Comparison of ENCODE assay signal across 9 mouse cellular contexts in genomic region chr4:150098880-150099279, GRCm38 (mm10). TPM values are rescaled to one million over a fixed set of nuclear protein-coding genes. Genes with fewer than 3 reads are reported as not detected.
DNase-seq lines count a peak whose midpoint lies in the region; ATAC-seq and TF ChIP-seq lines count a peak whose summit lies in the region.
"Had no signal": no experiment of that assay in that cellular context is flagged by ENCODE, and none has a peak within 500 bp of the region (broad histone marks: within the 10 kb centered on the region; RNA-seq: fewer than 3 reads in every experiment).

No protein-coding gene starts in this region.

- no peaks in the 10 kb centered on the region for H3K36me3 ChIP-seq in G1E (replicated peaks)
- H3K36me3 ChIP-seq in limb, embryonic 14.5 days (ENCODE audit: control insufficient read depth, insufficient read depth, low read length), result 0 out of 2 replicates have a peak, but pooled peaks cover 4% of the 10 kb centered on the region

- peak; percentile 84 for DNase-seq in A20 (ENCODE audit: low read depth, low spot score)
- peak; percentile 24 for DNase-seq in G1E (ENCODE audit: low spot score)
- DNase-seq in cerebellum, adult 8-10 months, result peak; percentile 85
- DNase-seq in frontal cortex, postnatal 25 days (ENCODE audit: low spot score in 2 of 2), result peak; percentile 35 to 47
- peak; percentile 77 for DNase-seq in limb, embryonic 14.5 days (ENCODE audit: low spot score)
- DNase-seq in natural killer cell, adult 2 months (ENCODE audit: low spot score in 2 of 2), result peak; percentile 62 to 65
- peak; percentile 60 for DNase-seq in thymus, postnatal 25 days

- no peak overlapping the region for H3K4me3 ChIP-seq in G1E (ENCODE audit: low read depth, low read length)
- H3K4me3 ChIP-seq in limb, embryonic 14.5 days (replicated peaks; ENCODE audit: low read length), result no peak overlapping the region
- H3K4me3 ChIP-seq: heart, embryonic 13.5 days had no signal

- 16% methylated on average over 10 of the region's 10 CpGs for WGBS in limb, embryonic 14.5 days

- no peak overlapping the region for H3K4me2 ChIP-seq in limb, embryonic 14.5 days (replicated peaks; ENCODE audit: low read depth, low read length, severe bottlenecking)
- H3K4me2 ChIP-seq: heart, embryonic 13.5 days had no signal

- H3K9ac ChIP-seq in limb, embryonic 14.5 days (ENCODE audit: low read depth, low read length, severe bottlenecking), result no peak overlapping the region
- H3K9ac ChIP-seq: heart, embryonic 13.5 days had no signal

- no peaks in the 10 kb centered on the region for H3K4me1 ChIP-seq in G1E (ENCODE audit: insufficient read depth, low read depth, low read length)
- H3K4me1 ChIP-seq in limb, embryonic 14.5 days (ENCODE audit: control insufficient read depth, insufficient read depth, low read length), result peaks cover 10% of the 10 kb centered on the region

- H3K9me3 ChIP-seq in G1E (replicated peaks), result no peaks in the 10 kb centered on the region
- no peaks in the 10 kb centered on the region for H3K9me3 ChIP-seq in limb, embryonic 14.5 days (ENCODE audit: control insufficient read depth, low read length)
- H3K9me3 ChIP-seq: heart, embryonic 13.5 days had no signal

- peak; percentile 76 for TF ChIP-seq CTCF in G1E (IDR thresholded peaks at IDR 0.05; ENCODE audit: low read depth, low read length)

- H3K27ac ChIP-seq in limb, embryonic 14.5 days (replicated peaks; ENCODE audit: low read depth, low read length), result no peak overlapping the region
- H3K27ac ChIP-seq: heart, embryonic 13.5 days had no signal

- H3K27me3 ChIP-seq in G1E (ENCODE audit: insufficient read depth, low read length), result peaks cover 40% of the 10 kb centered on the region
- H3K27me3 ChIP-seq in limb, embryonic 14.5 days (ENCODE audit: control insufficient read depth, insufficient read depth, low read length), result no peaks in the 10 kb centered on the region

- no peak for TF ChIP-seq POLR2A in limb, embryonic 14.5 days (IDR thresholded peaks at IDR 0.05; ENCODE audit: borderline replicate concordance, extremely low read depth, insufficient read depth, insufficient read length)

- ATAC-seq in G1E (ENCODE audit: extremely low read depth, insufficient number of reproducible peaks, low FRiP score, poor library complexity, severe bottlenecking), result 0 out of 2 replicates have a peak, but pooled peaks have one; percentile 22
- peak; percentile 32 for ATAC-seq in inflammation-experienced regulatory T-cells, adult 6 months
- 0 out of 2 replicates have a peak, but pooled peaks have one; percentile 48 for ATAC-seq in limb, embryonic 14.5 days (ENCODE audit: low FRiP score, low read depth)

RNA-seq across cellular contexts. Expression of gene Gpr157, which starts 11.7 kb away (rescaled TPM):
- total RNA-seq in G1E (2014; fragmentation: Nextera tagmentation) (not detected in 2 replicates), G1E (2017) (0.06 and 0.11 TPM in 2 replicates)
- polyA plus RNA-seq in G1E (2012), result 0.01 TPM in 2 replicates
- under 1 TPM; 0.16 to 0.36 (median 0.33) TPM for polyA plus RNA-seq in inflammation-experienced regulatory T-cells, adult 6 months (2017; shearing (Covaris generic))
- polyA plus RNA-seq in limb, embryonic 14.5 days (2012; rRNA removed), result 3.8 and 4.5 TPM in 2 replicates
- 0.48 and 0.52 TPM in 2 replicates for polyA plus RNA-seq in limb, embryonic 14.5 days (2014; fragmentation: Nextera tagmentation; extraction: Ambion mirVana)

RNA-seq across cellular contexts. Expression of gene Slc2a5, which starts 20.2 kb away (rescaled TPM):
- total RNA-seq in G1E (2014; fragmentation: Nextera tagmentation), result not detected in 2 replicates
- 0.16 TPM in 1 of 2 replicates, not detected in the other for total RNA-seq in G1E (2017)
- not detected in 2 replicates for polyA plus RNA-seq in G1E (2012)
- polyA plus RNA-seq in inflammation-experienced regulatory T-cells, adult 6 months (2017; shearing (Covaris generic)), result not detected
- 2.2 and 3.5 TPM in 2 replicates for polyA plus RNA-seq in limb, embryonic 14.5 days (2012; rRNA removed)
- 1.5 and 2.6 TPM in 2 replicates for polyA plus RNA-seq in limb, embryonic 14.5 days (2014; fragmentation: Nextera tagmentation; extraction: Ambion mirVana)

RNA-seq across cellular contexts. Expression of gene Slc2a7, which starts 49.9 kb away (rescaled TPM):
- total RNA-seq in G1E (2014; fragmentation: Nextera tagmentation) (0.68 TPM in 1 of 2 replicates, not detected in the other), G1E (2017) (0.22 TPM in 1 of 2 replicates, not detected in the other)
- not detected in 2 replicates for polyA plus RNA-seq in G1E (2012)
- not detected for polyA plus RNA-seq in inflammation-experienced regulatory T-cells, adult 6 months (2017; shearing (Covaris generic))
- polyA plus RNA-seq in limb, embryonic 14.5 days (2012; rRNA removed), result not detected in 2 replicates
- polyA plus RNA-seq in limb, embryonic 14.5 days (2014; fragmentation: Nextera tagmentation; extraction: Ambion mirVana), result not detected in 2 replicates
- polyA plus RNA-seq: heart, embryonic 13.5 days had no signal

Comparison
In these comparisons a context has a peak if more than half of its experiments do, and no peak if none do; other contexts are left out.
1. DNase-seq: peak in every context shown above with its lines; median percentile 85 in cerebellum, adult 8-10 months; 84 in A20; 77 in limb, embryonic 14.5 days; 64 in natural killer cell, adult 2 months; 60 in thymus, postnatal 25 days; 41 in frontal cortex, postnatal 25 days; 24 in G1E.